Mouse (Mus musculus) stomach, postnatal 0 days (tissue): ENCODE measurements around the gene Tox2.

ENCODE experiments used
- CTCF ChIP-seq: IDR thresholded peaks from 2 replicates; pipeline ENCODE4 v1.5.1; 2016; ENCODE audit warnings: antibody characterized with exemption, low read depth, mild to moderate bottlenecking, moderate library complexity
- EP300 ChIP-seq: optimal IDR thresholded peaks from 2 replicates; pipeline ENCODE3; 2016; ENCODE audit warnings: antibody characterized with exemption

DNA sequence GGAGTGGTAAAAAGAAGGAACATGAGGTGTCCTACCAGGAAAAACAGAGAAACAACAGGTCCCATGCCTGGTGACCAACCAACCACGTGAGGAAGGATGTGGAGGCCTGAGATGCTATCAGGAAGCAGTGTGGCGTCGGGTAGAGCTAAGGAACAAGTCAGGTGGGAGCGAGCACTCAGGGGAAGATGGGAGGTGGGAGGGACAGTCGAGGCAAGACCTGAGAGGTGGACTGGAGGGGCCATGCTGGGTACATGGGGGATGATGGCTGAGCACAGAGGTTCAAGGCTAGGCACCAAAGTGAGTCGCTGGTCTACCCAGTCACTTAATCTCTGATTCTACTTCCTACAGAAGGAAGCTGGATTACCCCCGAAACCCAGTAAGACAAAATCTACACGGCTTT lies 152.7 kb downstream of the Tox2 start:
- TF ChIP-seq CTCF (no peak), EP300 (no peak)
